Mouse (Mus musculus) thymus, postnatal 14 days (tissue): ENCODE measurements at regions not wholly inside any gene's neighbourhood (a gene's known extent, or its start where the extent isn't known, plus 50 kb on each side); places are given as distances from the start of the nearest gene placed in this dataset.

ENCODE experiments used
- DNase-seq: peaks from one replicate; pipeline ENCODE4 v3.0.0; 2021

GRCm38 (mm10) chr8:79587258-79587657 lies 52.2 kb upstream of the Otud4 start:
- peak; percentile 58 for DNase-seq

GRCm38 (mm10) chr8:79584966-79585365 lies 54.5 kb upstream of the Otud4 start:
- DNase-seq: peak; percentile 20

DNA sequence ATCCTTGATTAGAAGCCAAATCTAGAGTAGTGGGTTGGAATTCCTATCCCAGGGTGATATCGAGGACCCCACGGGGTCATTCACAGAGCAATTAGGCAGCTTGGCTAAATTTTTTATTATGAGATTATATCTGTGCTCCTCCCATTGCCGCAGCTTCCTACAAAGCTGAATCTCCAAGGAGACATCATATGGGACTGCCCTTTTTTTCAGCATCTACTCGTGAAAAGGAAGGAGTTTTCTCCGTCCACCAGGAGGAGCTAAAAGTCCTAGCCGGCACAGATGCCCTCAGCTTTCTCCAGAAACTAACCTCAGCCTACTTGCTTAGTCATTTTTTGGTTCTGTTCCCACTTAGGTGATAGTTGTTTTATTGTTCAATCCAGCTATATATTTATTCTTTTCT lies 56.1 kb upstream of the Otud4 start:
- DNase-seq: peak; percentile 28

- no peak for DNase-seq
Measured at GRCm38 (mm10) chr8:79582195-79582594, 57.2 kb upstream of the Otud4 start.

- no peak for DNase-seq
Measured at GRCm38 (mm10) chr8:79576086-79576485, 63.3 kb upstream of the Otud4 start.

- no peak for DNase-seq
Measured at GRCm38 (mm10) chr8:79575175-79575734, 64.2 kb upstream of the Otud4 start.

GRCm38 (mm10) chr8:79573491-79573890 lies 65.9 kb upstream of the Otud4 start:
- DNase-seq: no peak

DNA sequence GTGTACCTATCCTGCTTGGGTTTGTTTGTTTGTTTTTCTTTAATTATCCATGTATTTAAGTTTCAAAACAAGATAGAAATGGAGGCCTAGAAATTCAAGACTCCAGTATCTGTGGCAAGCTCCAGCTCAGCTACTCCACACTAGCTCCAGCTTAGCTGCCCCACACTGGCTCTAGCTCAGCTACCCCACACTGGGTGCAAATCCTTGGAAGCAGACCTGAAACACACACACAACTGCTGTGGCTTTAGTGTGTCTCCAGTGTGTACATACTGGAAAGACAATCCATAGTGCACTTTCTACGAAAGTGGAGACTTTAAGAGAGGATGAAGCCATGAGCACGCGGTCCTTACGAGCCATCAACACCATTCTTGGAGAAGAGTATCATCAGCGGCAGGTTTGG lies 66.9 kb upstream of the Otud4 start:
- DNase-seq: no peak

DNA sequence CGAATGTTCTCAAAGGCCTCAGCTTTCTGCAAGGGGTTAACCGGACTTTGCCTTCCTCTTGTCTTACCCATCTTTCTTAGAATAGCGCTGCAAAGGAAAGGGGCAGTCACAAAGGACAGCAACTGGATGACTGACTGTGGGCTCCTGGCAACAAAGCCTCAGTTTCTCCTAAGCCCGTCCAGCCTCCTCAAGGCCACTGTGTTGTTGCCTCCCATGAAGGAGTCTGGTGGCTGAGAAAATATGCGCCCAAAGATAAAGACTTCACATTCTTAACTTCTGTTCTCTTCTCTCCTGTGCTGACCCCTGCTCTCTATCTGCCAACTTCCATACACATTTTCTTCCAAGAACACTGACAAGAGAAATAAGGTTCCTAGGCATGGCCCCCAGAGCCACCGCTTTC lies 76.3 kb upstream of the Otud4 start:
- no peak for DNase-seq

- no peak for DNase-seq
Measured at GRCm38 (mm10) chr8:79562669-79563068, 76.7 kb upstream of the Otud4 start.

GRCm38 (mm10) chr8:79562071-79562581 lies 77.3 kb upstream of the Otud4 start:
- no peak for DNase-seq

DNA sequence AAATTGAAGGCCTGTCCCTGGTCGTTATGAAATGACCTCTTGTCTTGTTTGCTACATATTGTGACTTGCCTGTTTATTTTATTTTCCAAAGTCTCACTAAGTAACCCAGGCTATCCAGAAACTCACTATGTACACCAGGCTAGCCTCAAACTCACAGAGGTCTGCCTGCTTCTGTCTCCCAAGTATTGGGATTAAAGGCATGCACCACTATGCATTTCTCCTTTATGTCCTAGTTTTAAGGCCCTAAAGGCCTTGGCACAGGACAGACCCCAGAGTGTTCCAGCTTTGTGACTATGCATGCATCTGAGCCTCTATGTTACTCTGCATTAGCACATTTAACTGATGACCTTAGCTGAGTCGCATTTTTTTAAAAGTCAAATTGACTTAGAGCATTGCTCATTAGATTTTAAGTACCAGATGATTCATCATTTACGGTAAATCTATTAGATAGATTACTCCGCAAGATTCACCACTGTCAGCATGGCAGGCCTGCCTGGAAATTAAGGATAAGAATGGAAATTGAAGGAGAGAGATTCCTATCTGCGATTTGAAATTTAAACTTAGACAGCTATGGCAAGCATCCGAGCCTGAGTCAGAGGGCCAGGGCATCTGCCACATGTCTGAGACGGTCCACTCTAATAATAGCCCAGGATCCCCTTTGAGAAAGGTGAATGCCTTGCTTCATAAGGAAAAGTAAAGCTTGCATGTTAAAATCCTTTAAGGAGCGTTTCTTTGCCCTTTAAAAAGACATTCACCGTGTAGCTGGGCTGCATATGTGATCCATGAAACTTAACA lies 78.0 kb upstream of the Otud4 start:
- DNase-seq: no peak

DNA sequence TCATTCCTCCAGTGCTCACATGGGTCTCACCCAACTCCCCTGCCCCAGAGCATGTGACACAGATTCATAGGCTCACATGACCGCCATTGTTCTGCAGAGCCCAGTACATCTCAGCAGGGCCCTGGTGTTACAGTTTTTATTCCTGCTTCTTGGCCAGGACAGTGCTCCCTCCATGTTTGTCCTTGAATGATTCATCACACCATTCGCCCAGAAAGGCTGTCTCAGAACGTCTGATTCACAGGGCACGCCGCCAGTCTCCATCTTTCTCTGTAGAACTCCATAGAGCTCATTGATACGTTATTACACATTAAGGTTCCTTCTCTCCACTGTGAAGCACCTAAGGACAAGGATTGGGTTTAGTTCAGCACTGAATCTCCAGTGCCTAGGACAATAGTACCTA lies 79.9 kb upstream of the Otud4 start:
- no peak for DNase-seq

GRCm38 (mm10) chr8:79554311-79554710 lies 85.1 kb upstream of the Otud4 start:
- DNase-seq: no peak

- no peak for DNase-seq
Measured at GRCm38 (mm10) chr8:79550151-79550550, 89.3 kb upstream of the Otud4 start.

GRCm38 (mm10) chr8:79548156-79548555 lies 91.3 kb upstream of the Otud4 start:
- no peak for DNase-seq

GRCm38 (mm10) chr8:79545866-79546373 lies 93.5 kb upstream of the Otud4 start:
- no peak for DNase-seq

GRCm38 (mm10) chr8:79542461-79542860 lies 97.0 kb upstream of the Otud4 start:
- no peak for DNase-seq

GRCm38 (mm10) chr8:79540053-79540452 lies 99.4 kb upstream of the Otud4 start:
- no peak for DNase-seq

DNA sequence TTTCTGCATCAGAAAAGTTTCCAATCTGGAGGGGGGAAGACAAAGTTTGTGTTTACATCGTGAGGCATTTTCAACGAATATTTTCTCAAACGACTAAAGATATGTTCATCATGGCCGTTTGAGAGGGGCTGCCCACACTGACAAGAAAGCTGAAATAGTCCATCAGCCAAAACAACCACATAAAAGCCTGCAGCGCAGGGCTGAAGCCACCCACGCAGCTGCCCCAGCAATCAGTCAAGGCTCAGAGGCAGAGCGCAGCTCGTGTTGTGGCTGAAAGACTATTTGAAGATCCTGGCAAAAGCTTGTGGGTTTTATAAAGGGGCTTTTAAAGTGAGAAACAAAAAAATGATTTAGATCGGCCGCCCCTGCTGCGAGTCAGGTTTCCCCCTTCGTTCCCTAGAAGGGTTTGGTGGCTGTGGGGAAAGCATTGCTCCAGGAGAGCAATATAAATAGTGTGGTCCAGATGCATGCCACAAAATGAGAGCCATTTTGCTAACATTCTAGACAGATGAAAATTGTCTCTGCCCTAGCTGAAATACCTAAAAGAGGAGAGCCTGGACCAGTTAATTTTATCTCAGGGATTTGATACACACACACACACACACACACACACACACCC lies 105.0 kb upstream of the Otud4 start:
- DNase-seq: no peak

DNA sequence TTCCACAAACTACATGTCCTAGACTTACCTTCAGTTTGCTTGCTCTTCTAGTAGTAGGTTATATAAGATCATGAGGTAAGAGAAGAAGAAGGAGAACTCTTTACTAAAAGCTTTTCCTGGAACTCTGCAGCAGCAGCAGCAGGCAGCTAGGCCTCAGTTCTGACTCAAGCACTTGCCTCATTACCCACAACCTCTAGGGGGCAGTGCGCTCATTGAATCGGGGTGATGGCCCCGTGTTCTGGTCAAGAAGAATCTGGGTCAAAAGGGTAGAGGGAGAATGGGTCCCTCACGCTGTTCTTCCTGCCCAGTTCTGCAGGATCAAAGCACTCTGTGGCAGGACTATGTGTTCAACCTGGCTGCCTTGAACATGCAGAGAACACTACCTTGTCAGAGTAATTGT lies 109.9 kb upstream of the Otud4 start:
- peak; percentile 8 for DNase-seq

DNA sequence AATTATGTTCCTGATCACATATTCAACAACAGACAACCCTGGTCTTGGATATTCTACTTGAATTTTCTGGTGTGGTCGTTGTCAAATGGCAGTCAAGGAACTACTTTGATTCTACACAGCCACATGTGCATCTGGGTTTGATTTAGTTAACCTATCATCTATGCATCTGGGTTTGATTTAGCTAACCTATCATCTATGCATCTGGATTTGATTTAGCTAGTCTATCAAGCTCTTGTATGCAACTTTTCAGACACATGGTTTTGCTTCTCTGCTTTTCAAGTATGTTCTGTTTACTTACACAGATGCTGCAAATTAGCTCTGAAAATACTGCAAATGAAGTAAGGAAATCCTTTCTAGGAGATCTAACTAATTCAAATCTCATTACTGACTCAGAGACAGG lies 117.4 kb upstream of the Otud4 start:
- no peak for DNase-seq

- DNase-seq: no peak
Measured at GRCm38 (mm10) chr8:79518966-79519365, 119.6 kb upstream of the Smad1 start.

DNA sequence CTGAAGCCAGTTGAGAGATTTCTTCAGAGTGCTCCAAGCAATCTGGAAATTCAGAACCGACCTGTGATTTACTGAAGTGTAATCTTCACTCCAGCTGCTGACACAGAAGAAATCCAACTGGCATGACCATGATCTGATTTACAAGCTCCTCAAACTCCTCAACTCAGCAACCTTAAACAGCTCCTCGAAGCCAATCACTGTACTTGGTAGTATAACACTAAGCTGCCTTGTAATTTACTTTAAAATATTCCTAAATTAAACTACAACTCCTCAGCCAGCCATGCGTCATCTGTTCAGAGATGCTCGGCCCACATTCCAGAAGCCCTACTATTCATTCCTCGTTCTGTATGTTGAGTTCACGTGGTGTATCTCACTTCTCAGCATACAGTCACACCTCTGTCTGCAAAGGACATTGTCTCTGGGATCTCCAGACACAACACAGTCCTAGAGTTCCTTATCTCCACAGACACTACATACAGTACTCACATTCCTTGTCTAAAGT lies 116.0 kb upstream of the Smad1 start:
- DNase-seq: no peak
